Mouse (Mus musculus): ENCODE data around the gene Lrba. TPM values are rescaled to one million over a fixed set of nuclear protein-coding genes. Genes with fewer than 3 reads are reported as not detected.

Gene Lrba
- polyA plus RNA-seq, 1 experiment from 2014 or later: 1.8 TPM

DNA sequence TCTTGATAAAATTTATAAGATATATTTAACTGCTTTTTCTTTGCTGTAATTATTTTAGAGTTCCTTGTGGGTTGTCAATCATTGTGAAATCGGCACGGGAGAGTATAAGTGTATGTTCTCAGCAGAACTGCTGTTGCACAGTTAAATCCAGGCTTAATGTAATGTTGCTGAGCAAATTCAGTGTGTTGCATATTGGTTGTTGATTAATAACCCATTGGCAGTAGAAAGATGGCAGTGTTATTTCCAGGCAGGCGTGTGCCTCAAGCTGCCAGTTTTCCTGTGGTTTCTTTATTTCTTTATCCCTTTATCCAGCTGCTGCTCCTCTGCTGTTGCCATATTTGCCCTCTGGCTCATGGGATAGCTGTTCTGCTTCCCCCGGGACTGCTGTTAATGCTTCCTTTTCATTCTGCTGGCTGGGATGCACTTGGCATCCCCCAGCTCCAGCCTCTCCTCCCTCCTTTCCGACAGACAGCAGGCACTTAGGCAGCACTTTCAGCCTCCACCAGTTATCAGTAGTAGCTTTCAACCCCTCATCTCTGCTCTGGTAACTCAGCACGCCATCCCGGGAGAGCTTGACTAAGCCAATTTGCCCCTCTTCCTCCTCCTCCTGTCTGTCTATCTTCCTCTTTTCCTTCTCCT, 463.2 kb downstream of the Lrba start:
- no peak overlapping the region for H3K4me3 ChIP-seq (ENCODE audit: low read depth, low read length)
- no peaks in the 10 kb centered on the region for H3K27me3 ChIP-seq (ENCODE audit: insufficient read depth, low read length)
- no peaks in the 10 kb centered on the region for H3K9me3 ChIP-seq (ENCODE audit: low read length)
- no peak overlapping the region for H3K9ac ChIP-seq (replicated peaks)
- H3K4me2 ChIP-seq (ENCODE audit: low read depth, low read length): no peak overlapping the region
- H3K4me1 ChIP-seq (ENCODE audit: insufficient read depth): no peaks in the 10 kb centered on the region
- no peak for TF ChIP-seq CTCF (IDR thresholded peaks at IDR 0.05; ENCODE audit: low read depth)
- no peak for TF ChIP-seq EP300 (IDR thresholded peaks at IDR 0.05; ENCODE audit: low read depth)
- no peaks in the 10 kb centered on the region for H3K36me3 ChIP-seq (replicated peaks; ENCODE audit: insufficient read depth, low read length)
- ATAC-seq: no peak
- 46% methylated on average over 7 of the region's 7 CpGs for WGBS (ENCODE audit: insufficient replicate concordance)
- DNase-seq: no peak
- H3K27ac ChIP-seq (ENCODE audit: low read depth): no peak overlapping the region

DNA sequence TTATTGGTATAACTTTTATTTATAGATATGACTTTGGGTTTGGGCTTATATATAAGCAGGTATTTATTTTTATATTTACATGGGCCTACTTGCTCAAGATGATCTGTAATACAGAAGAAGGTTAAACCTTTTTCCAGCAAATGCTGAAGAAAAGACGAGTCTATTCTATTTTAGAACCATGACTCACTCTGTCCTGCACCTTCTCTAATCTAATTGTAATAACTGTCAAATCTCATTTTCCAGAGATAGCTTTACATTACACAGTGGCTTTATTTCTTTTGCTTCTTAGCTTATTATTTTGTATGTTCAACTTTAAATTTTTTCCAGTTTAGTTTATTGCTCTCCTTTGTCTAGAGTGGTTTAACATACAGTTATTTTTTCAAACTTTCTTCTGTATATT, 464.0 kb downstream of the Lrba start:
- no peaks in the 10 kb centered on the region for H3K4me1 ChIP-seq (ENCODE audit: insufficient read depth)
- no peak for ATAC-seq
- no peak for DNase-seq
- H3K27me3 ChIP-seq (ENCODE audit: insufficient read depth, low read length): no peaks in the 10 kb centered on the region
- H3K27ac ChIP-seq (ENCODE audit: low read depth): no peak overlapping the region
- H3K9ac ChIP-seq (replicated peaks): no peak overlapping the region
- H3K36me3 ChIP-seq (replicated peaks; ENCODE audit: insufficient read depth, low read length): no peaks in the 10 kb centered on the region
- 52% methylated on average over 1 of the region's 1 CpGs for WGBS (ENCODE audit: insufficient replicate concordance)
- no peak overlapping the region for H3K4me3 ChIP-seq (ENCODE audit: low read depth, low read length)
- H3K4me2 ChIP-seq (ENCODE audit: low read depth, low read length): no peak overlapping the region
- H3K9me3 ChIP-seq (ENCODE audit: low read length): no peaks in the 10 kb centered on the region
- no peak for TF ChIP-seq CTCF (IDR thresholded peaks at IDR 0.05; ENCODE audit: low read depth)
- no peak for TF ChIP-seq EP300 (IDR thresholded peaks at IDR 0.05; ENCODE audit: low read depth)

DNA sequence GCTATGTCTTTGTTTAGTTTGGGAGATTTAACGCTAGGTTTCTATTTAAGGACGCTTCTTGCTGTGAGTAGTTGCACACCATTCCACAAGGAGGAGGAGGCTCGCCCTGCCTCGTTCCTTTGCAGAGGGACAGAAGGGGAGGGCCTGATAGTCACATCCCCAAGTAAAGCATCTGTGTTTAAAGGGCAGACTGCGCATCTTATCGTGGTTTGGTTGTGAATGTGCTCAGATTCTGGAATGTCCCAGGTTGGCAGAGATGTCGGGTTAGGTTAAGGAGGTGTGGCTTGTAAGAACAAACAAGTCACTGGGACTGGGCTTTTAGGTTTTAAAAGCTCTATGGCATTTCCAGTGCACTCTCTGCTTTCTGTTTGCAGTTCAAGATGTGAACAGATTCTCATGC, 464.8 kb downstream of the Lrba start:
- no peak for TF ChIP-seq CTCF (IDR thresholded peaks at IDR 0.05; ENCODE audit: low read depth)
- TF ChIP-seq EP300 (IDR thresholded peaks at IDR 0.05; ENCODE audit: low read depth): no peak

DNA sequence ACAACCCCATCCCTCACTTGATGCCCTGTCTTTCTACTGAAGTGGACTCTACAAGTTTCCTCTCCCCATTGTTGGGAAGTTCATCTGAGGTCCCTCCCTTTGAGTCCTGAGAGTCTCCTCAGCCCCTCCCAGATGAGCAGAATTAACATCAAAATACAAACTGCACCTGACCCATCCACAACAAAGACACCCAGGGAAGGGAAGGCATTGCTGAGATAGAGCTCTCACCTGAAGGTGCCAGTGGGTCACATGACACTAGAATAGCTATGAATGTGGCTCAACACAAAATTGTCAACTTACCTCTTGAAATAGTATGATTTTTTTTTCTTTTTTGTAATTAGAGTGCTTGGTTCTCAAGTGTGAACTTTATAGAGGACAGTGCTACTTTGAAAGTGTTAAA, 468.3 kb downstream of the Lrba start:
- H3K36me3 ChIP-seq (replicated peaks; ENCODE audit: insufficient read depth, low read length): no peaks in the 10 kb centered on the region
- DNase-seq (no peak), ATAC-seq (no peak)
- H3K9me3 ChIP-seq (ENCODE audit: low read length): no peaks in the 10 kb centered on the region
- H3K4me3 ChIP-seq (ENCODE audit: low read depth, low read length): no peak overlapping the region
- no peaks in the 10 kb centered on the region for H3K27me3 ChIP-seq (ENCODE audit: insufficient read depth, low read length)
- no peaks in the 10 kb centered on the region for H3K4me1 ChIP-seq (ENCODE audit: insufficient read depth)
- H3K27ac ChIP-seq (ENCODE audit: low read depth): no peak overlapping the region
- TF ChIP-seq EP300 (IDR thresholded peaks at IDR 0.05; ENCODE audit: low read depth): no peak
- no peak for TF ChIP-seq CTCF (IDR thresholded peaks at IDR 0.05; ENCODE audit: low read depth)
- no peak overlapping the region for H3K4me2 ChIP-seq (ENCODE audit: low read depth, low read length)
- no peak overlapping the region for H3K9ac ChIP-seq (replicated peaks)

More for the DNA sequence above, 464.8 kb downstream of the Lrba start:
- H3K4me3 ChIP-seq (ENCODE audit: low read depth, low read length): no peak overlapping the region
- H3K9ac ChIP-seq (replicated peaks): no peak overlapping the region
- H3K4me2 ChIP-seq (ENCODE audit: low read depth, low read length): no peak overlapping the region
- H3K27ac ChIP-seq (ENCODE audit: low read depth): no peak overlapping the region
- H3K9me3 ChIP-seq (ENCODE audit: low read length): no peaks in the 10 kb centered on the region
- no peak for ATAC-seq
- WGBS (ENCODE audit: insufficient replicate concordance): 48% methylated on average over 7 of the region's 7 CpGs
- no peak for DNase-seq
- no peaks in the 10 kb centered on the region for H3K4me1 ChIP-seq (ENCODE audit: insufficient read depth)
- H3K36me3 ChIP-seq (replicated peaks; ENCODE audit: insufficient read depth, low read length): no peaks in the 10 kb centered on the region
- H3K27me3 ChIP-seq (ENCODE audit: insufficient read depth, low read length): no peaks in the 10 kb centered on the region

DNA sequence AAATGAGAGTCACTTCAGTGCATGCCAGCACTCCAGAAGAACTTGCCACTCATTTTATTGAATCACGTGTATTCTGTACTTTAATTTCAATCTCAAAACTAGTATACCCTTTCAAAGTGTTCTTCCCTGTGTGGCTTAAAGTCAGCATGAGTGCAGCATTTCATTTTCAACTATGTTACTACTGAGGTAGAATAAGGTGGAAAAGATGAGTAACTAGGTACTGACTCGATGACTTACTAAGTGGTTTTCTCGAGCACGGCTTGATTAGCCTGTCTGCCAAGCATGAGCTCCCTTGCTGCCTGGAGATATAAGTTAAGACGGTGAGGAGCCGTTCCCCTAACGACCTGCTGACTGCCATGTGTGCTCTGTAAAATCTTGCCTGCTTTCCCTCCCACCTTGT, 469.1 kb downstream of the Lrba start:
- Histone ChIP-seq H3K27me3 (ENCODE audit: insufficient read depth, low read length) (no peaks in the 10 kb centered on the region), H3K4me3 (ENCODE audit: low read depth, low read length) (no peak overlapping the region), H3K4me2 (ENCODE audit: low read depth, low read length) (no peak overlapping the region), H3K9me3 (ENCODE audit: low read length) (no peaks in the 10 kb centered on the region), H3K4me1 (ENCODE audit: insufficient read depth) (no peaks in the 10 kb centered on the region), H3K36me3 (replicated peaks; ENCODE audit: insufficient read depth, low read length) (no peaks in the 10 kb centered on the region), H3K9ac (replicated peaks) (no peak overlapping the region), H3K27ac (ENCODE audit: low read depth) (no peak overlapping the region)
- WGBS (ENCODE audit: insufficient replicate concordance): 77% methylated on average over 7 of the region's 7 CpGs
- DNase-seq (no peak), ATAC-seq (no peak)
- no peak for TF ChIP-seq EP300 (IDR thresholded peaks at IDR 0.05; ENCODE audit: low read depth)

DNA sequence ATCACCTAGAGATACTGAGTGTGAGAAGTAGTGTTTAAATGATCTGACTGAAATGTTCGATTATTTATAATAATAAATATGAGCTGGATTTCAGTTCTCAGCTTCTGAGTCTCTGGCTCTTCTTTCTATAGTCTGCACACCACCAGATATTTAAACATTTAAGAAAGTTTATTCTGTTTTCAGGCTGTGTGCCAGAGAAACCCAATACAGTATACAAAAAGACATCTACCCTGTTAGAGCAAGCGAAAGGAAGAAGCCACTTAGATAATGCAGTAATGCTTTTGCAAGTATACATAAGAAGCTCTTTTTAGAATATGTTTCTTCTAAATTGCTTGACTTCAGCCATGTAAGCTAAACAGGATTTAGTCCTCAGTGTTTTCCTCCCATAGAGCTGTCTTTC, 474.5 kb downstream of the Lrba start:
- H3K4me3 ChIP-seq (ENCODE audit: low read depth, low read length): no peak overlapping the region
- ATAC-seq (no peak), DNase-seq (no peak)
- no peaks in the 10 kb centered on the region for H3K9me3 ChIP-seq (ENCODE audit: low read length)
- H3K9ac ChIP-seq (replicated peaks): no peak overlapping the region
- no peaks in the 10 kb centered on the region for H3K27me3 ChIP-seq (ENCODE audit: insufficient read depth, low read length)
- no peak overlapping the region for H3K4me2 ChIP-seq (ENCODE audit: low read depth, low read length)
- TF ChIP-seq EP300 (IDR thresholded peaks at IDR 0.05; ENCODE audit: low read depth) (no peak), CTCF (IDR thresholded peaks at IDR 0.05; ENCODE audit: low read depth) (no peak)
- no peaks in the 10 kb centered on the region for H3K36me3 ChIP-seq (replicated peaks; ENCODE audit: insufficient read depth, low read length)
- no peaks in the 10 kb centered on the region for H3K4me1 ChIP-seq (ENCODE audit: insufficient read depth)
- 72% methylated on average over 2 of the region's 2 CpGs for WGBS (ENCODE audit: insufficient replicate concordance)
- H3K27ac ChIP-seq (ENCODE audit: low read depth): no peak overlapping the region

DNA sequence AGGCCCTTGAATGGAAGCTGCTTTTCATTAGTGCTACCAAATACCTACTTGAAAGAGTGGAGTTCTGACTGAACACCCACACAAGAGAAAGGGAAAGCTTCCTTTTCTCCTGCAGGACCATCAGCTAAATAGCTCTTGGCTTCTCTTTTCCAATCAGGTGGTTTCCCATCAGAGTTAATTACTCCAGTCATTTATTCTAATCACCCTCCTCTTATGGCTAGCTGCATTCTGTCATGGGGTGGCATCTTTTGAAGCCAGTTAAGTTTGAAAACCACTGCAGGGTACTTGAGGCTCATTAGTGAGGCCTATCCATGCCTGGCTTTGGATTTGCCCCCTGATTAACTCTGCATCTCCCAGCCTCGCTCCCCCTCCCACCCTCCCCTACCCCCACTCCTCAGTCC, 476.7 kb downstream of the Lrba start:
- WGBS (ENCODE audit: insufficient replicate concordance): 81% methylated on average over 1 of the region's 1 CpGs
- DNase-seq (no peak), ATAC-seq (no peak)
- Histone ChIP-seq H3K27me3 (ENCODE audit: insufficient read depth, low read length) (no peaks in the 10 kb centered on the region), H3K27ac (ENCODE audit: low read depth) (no peak overlapping the region), H3K9me3 (ENCODE audit: low read length) (no peaks in the 10 kb centered on the region), H3K4me2 (ENCODE audit: low read depth, low read length) (no peak overlapping the region), H3K36me3 (replicated peaks; ENCODE audit: insufficient read depth, low read length) (no peaks in the 10 kb centered on the region), H3K9ac (replicated peaks) (no peak overlapping the region), H3K4me1 (ENCODE audit: insufficient read depth) (no peaks in the 10 kb centered on the region), H3K4me3 (ENCODE audit: low read depth, low read length) (no peak overlapping the region)
- TF ChIP-seq EP300 (IDR thresholded peaks at IDR 0.05; ENCODE audit: low read depth) (no peak), CTCF (IDR thresholded peaks at IDR 0.05; ENCODE audit: low read depth) (no peak)
